Mouse (Mus musculus): Measurements from ENCODE around the gene Olfr1393. TPM values are rescaled to one million over a fixed set of nuclear protein-coding genes. Genes with fewer than 3 reads are reported as not detected.

The Olfr1393 gene
- polyA plus RNA-seq (2012; fragmentation: generic; extraction: Trizol): not detected

DNA sequence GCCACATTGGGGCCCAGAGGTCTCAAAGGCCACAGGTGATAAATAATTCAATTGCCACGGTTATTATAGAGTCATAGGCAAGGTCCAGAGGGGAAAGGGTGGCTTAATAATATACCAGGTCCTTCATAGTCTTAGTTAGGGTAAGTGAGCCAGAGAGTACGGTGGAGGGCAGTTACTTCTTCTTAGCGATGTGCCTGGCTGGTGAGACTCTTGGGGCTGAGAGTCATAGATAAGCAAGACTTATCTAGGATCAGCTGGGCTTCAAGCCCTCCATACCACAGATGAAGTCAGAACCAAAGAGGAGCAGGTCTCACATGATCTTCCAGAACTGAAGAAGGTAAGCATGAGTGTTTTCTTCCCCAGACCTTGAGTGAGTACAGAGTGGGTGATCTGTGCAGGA, at the start of gene Olfr1393:
Gene Olfr1393, plus strand, starts transcription at position 83 of the 400 bp plus-strand sequence.
- H3K79me2 ChIP-seq (ENCODE audit: control insufficient read depth, insufficient read depth): no peaks in the 10 kb centered on the region
- H3K4me2 ChIP-seq (ENCODE audit: low read depth): no peak within 1 kb of the TSS
- H3K36me3 ChIP-seq (ENCODE audit: control insufficient read depth, insufficient read depth): no peaks in the 10 kb centered on the region
- H3ac ChIP-seq (ENCODE audit: control insufficient read depth, insufficient read length): no peak within 1 kb of the TSS
- no peaks in the 10 kb centered on the region for H3K27me3 ChIP-seq (ENCODE audit: control insufficient read depth, insufficient read depth, insufficient read length)
- no peak for TF ChIP-seq E2F4 (IDR thresholded peaks at IDR 0.05; ENCODE audit: insufficient read depth)
- no peak for TF ChIP-seq REST (IDR thresholded peaks at IDR 0.05; ENCODE audit: insufficient read depth, insufficient read length)
- TF ChIP-seq TCF3 (IDR thresholded peaks at IDR 0.05; ENCODE audit: insufficient read length, low read depth): no peak
- no peak for TF ChIP-seq POLR2AphosphoS2 (IDR thresholded peaks at IDR 0.05; ENCODE audit: insufficient read length, low read depth)
- TF ChIP-seq MYOD1 (IDR thresholded peaks at IDR 0.05; ENCODE audit: control insufficient read depth in 1 of 3, insufficient read length in 2 of 3, low read depth in 2 of 3): no peak
- no peak for TF ChIP-seq CEBPB (IDR thresholded peaks at IDR 0.05; ENCODE audit: insufficient read depth, poor library complexity, severe bottlenecking)
- no peak for TF ChIP-seq POLR2A (IDR thresholded peaks at IDR 0.05; ENCODE audit: insufficient read length, low read depth)
- TF ChIP-seq TCF12 (IDR thresholded peaks at IDR 0.05; ENCODE audit: insufficient read depth, poor library complexity, severe bottlenecking): no peak
- H3K4me3 ChIP-seq: no peak within 1 kb of the TSS

GRCm38 (mm10) chr11:49232781-49233180, 45.3 kb upstream of the Olfr1393 start:
- H3K4me2 ChIP-seq (ENCODE audit: low read depth): no peak overlapping the region
- H3ac ChIP-seq (ENCODE audit: control insufficient read depth, insufficient read length): no peak overlapping the region

DNA sequence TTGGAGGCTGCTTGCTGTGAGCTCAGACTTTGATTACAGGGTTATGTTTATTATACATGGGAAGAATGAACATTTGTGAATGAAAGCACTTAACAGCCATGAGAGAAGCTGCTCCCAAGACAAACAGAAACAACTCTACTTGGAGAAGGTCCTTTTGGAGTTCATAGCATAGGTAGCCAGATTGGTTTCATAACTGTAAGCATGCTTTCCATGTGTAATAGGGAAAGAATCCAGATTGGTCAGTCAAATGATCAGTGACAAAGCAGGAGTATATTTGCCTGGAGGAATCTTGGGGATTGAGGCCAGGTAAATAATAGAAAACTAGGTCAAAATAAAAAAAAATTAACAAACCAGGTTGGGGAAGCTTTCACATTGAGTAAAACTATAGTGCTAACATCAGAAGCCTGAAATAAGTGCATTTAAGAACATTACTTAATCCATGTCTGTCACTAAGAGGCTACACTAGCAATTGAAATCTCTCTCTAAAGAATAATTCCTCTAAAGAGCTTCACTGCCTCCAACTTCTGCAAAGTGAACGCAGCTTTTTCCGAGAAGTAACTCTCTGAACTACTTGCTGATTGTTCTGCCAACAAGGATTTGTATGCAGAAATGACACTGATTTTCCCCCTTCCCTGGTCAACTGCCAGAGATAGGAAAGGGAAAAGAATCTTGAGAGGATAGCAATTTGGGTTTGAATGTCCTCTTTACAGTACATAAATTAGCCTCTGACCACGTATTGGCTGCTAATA, 42.5 kb upstream of the Olfr1393 start:
- no peak overlapping the region for H3K4me3 ChIP-seq
- no peaks in the 10 kb centered on the region for H3K79me2 ChIP-seq (ENCODE audit: control insufficient read depth, insufficient read depth)
- no peak overlapping the region for H3ac ChIP-seq (ENCODE audit: control insufficient read depth, insufficient read length)
- TF ChIP-seq POLR2AphosphoS2 (IDR thresholded peaks at IDR 0.05; ENCODE audit: insufficient read length, low read depth) (no peak), POLR2A (IDR thresholded peaks at IDR 0.05; ENCODE audit: insufficient read length, low read depth) (no peak), SRF (IDR thresholded peaks at IDR 0.05; ENCODE audit: control insufficient read depth, insufficient read length, low read depth) (no peak)
- H3K36me3 ChIP-seq (ENCODE audit: control insufficient read depth, insufficient read depth): no peaks in the 10 kb centered on the region
- H3K27me3 ChIP-seq (ENCODE audit: control insufficient read depth, insufficient read depth, insufficient read length): no peaks in the 10 kb centered on the region
- H3K4me2 ChIP-seq (ENCODE audit: low read depth): no peak overlapping the region

More at GRCm38 (mm10) chr11:49232781-49233180, 45.3 kb upstream of the Olfr1393 start:
- no peaks in the 10 kb centered on the region for H3K36me3 ChIP-seq (ENCODE audit: control insufficient read depth, insufficient read depth)
- H3K79me2 ChIP-seq (ENCODE audit: control insufficient read depth, insufficient read depth): no peaks in the 10 kb centered on the region
- no peak overlapping the region for H3K4me3 ChIP-seq
- TF ChIP-seq POLR2AphosphoS2 (IDR thresholded peaks at IDR 0.05; ENCODE audit: insufficient read length, low read depth) (no peak), TCF3 (IDR thresholded peaks at IDR 0.05; ENCODE audit: insufficient read length, low read depth) (no peak), REST (IDR thresholded peaks at IDR 0.05; ENCODE audit: insufficient read depth, insufficient read length) (no peak), CEBPB (IDR thresholded peaks at IDR 0.05; ENCODE audit: insufficient read depth, poor library complexity, severe bottlenecking) (no peak), TCF12 (IDR thresholded peaks at IDR 0.05; ENCODE audit: insufficient read depth, poor library complexity, severe bottlenecking) (no peak), POLR2A (IDR thresholded peaks at IDR 0.05; ENCODE audit: insufficient read length, low read depth) (no peak), MYOD1 (IDR thresholded peaks at IDR 0.05; ENCODE audit: control insufficient read depth in 1 of 3, insufficient read length in 2 of 3, low read depth in 2 of 3) (no peak), SRF (IDR thresholded peaks at IDR 0.05; ENCODE audit: control insufficient read depth, insufficient read length, low read depth) (no peak), USF1 (IDR thresholded peaks at IDR 0.05; ENCODE audit: low read depth) (no peak), E2F4 (IDR thresholded peaks at IDR 0.05; ENCODE audit: insufficient read depth) (no peak), MAX (IDR thresholded peaks at IDR 0.05; ENCODE audit: low read depth) (no peak), MYOG (IDR thresholded peaks at IDR 0.05; ENCODE audit: control insufficient read depth in 1 of 3, insufficient read depth in 1 of 3, insufficient read length in 2 of 3, low read depth in 2 of 3) (no peak)
- no peaks in the 10 kb centered on the region for H3K27me3 ChIP-seq (ENCODE audit: control insufficient read depth, insufficient read depth, insufficient read length)

DNA sequence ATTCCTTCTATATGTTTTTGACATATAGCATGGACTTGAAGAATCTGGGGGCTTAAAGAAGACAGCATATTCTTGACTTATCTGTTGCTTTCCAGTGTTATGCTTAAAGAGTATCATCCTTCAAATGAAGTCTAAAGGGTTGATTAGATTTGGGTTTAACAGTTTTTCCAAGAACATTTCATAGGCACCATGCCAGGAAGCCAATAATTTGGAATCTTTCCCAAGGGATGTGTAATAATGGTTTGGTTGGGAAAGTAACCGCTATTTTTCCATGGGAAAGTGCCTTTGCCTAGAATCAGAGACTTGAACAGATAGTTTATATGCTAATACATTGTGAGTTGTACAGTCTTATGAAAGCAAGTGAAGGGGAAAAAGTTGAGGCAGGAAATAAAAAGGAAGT, 41.2 kb upstream of the Olfr1393 start:
- Histone ChIP-seq H3K79me2 (ENCODE audit: control insufficient read depth, insufficient read depth) (no peaks in the 10 kb centered on the region), H3K36me3 (ENCODE audit: control insufficient read depth, insufficient read depth) (no peaks in the 10 kb centered on the region), H3ac (ENCODE audit: control insufficient read depth, insufficient read length) (no peak overlapping the region), H3K4me2 (ENCODE audit: low read depth) (no peak overlapping the region), H3K4me3 (no peak overlapping the region), H3K27me3 (ENCODE audit: control insufficient read depth, insufficient read depth, insufficient read length) (no peaks in the 10 kb centered on the region)
- TF ChIP-seq POLR2A (IDR thresholded peaks at IDR 0.05; ENCODE audit: insufficient read length, low read depth): no peak

DNA sequence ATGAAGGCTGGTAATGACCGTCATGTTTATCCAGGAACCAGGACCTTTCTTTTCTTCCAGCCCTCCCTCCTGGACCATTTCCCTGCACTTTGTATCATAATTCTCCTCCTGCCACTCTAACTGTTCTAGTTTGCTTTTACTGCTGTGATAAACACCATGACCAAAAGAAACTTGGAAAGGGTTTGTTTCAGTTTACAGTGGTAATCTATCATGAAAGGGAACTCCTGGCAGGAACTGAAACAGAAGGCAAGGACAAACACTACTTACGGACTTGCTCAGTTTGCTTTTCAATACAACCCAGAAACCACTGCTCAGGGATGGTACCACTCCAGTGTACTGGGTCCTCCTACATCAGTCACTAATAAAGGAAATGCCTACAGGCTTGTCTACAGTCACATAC, 40.6 kb upstream of the Olfr1393 start:
- Histone ChIP-seq H3K36me3 (ENCODE audit: control insufficient read depth, insufficient read depth) (no peaks in the 10 kb centered on the region), H3K27me3 (ENCODE audit: control insufficient read depth, insufficient read depth, insufficient read length) (no peaks in the 10 kb centered on the region), H3K79me2 (ENCODE audit: control insufficient read depth, insufficient read depth) (no peaks in the 10 kb centered on the region), H3K4me2 (ENCODE audit: low read depth) (no peak overlapping the region), H3K4me3 (no peak overlapping the region), H3ac (ENCODE audit: control insufficient read depth, insufficient read length) (no peak overlapping the region)
- TF ChIP-seq E2F4 (IDR thresholded peaks at IDR 0.05; ENCODE audit: insufficient read depth): no peak
- no peak for TF ChIP-seq REST (IDR thresholded peaks at IDR 0.05; ENCODE audit: insufficient read depth, insufficient read length)
- no peak for TF ChIP-seq POLR2AphosphoS2 (IDR thresholded peaks at IDR 0.05; ENCODE audit: insufficient read length, low read depth)
- no peak for TF ChIP-seq MYOD1 (IDR thresholded peaks at IDR 0.05; ENCODE audit: control insufficient read depth in 1 of 3, insufficient read length in 2 of 3, low read depth in 2 of 3)
- no peak for TF ChIP-seq CEBPB (IDR thresholded peaks at IDR 0.05; ENCODE audit: insufficient read depth, poor library complexity, severe bottlenecking)
- TF ChIP-seq POLR2A (IDR thresholded peaks at IDR 0.05; ENCODE audit: insufficient read length, low read depth): no peak
- no peak for TF ChIP-seq MYOG (IDR thresholded peaks at IDR 0.05; ENCODE audit: control insufficient read depth in 1 of 3, insufficient read depth in 1 of 3, insufficient read length in 2 of 3, low read depth in 2 of 3)
- no peak for TF ChIP-seq MAX (IDR thresholded peaks at IDR 0.05; ENCODE audit: low read depth)
- TF ChIP-seq TCF3 (IDR thresholded peaks at IDR 0.05; ENCODE audit: insufficient read length, low read depth): no peak
- TF ChIP-seq USF1 (IDR thresholded peaks at IDR 0.05; ENCODE audit: low read depth): no peak
- TF ChIP-seq TCF12 (IDR thresholded peaks at IDR 0.05; ENCODE audit: insufficient read depth, poor library complexity, severe bottlenecking): no peak
- no peak for TF ChIP-seq SRF (IDR thresholded peaks at IDR 0.05; ENCODE audit: control insufficient read depth, insufficient read length, low read depth)

Measured in myocyte (in vitro differentiated cells).